Mouse (Mus musculus) gastrocnemius, postnatal 25 days (tissue): ENCODE data around the gene Gm16181. TPM values are rescaled to one million over a fixed set of nuclear protein-coding genes. Genes with fewer than 3 reads are reported as not detected.

Source experiments
- microRNA-seq, 2 experiments: library from miRNA; unstranded; fragments of <30 nt; microRNA quantifications; one replicate each; pipeline ENCODE4 v1.2.0; 2021; ENCODE audit warnings: borderline replicate concordance in 2 of 2
- total RNA-seq, 2 experiments: library from RNA; stranded (reverse); gene quantifications; 1 replicate in 1 of 2; 2 replicates in 1 of 2; pipeline ENCODE4 v1.2.3; 2021

The Gm16181 gene
- total RNA-seq, 2 experiments from 2014 or later = 0.70 TPM; not detected in 1

Small RNAs within 50 kb of the gene (microRNA-seq; reads per million reads assigned to microRNA genes)
- gene Mir6973a = 0 reads per million in 2 experiments
- gene Mir6974 = 0 reads per million in 2 experiments
- gene Mir6975 = 0 to 0.74 reads per million in 2 experiments
- 0 reads per million in 2 experiments for gene Mir8094

Other genes starting within 250 kb of the Gm16181 start
- gene Hspa1a, start 248.7 kb upstream of the Gm16181 start, total RNA-seq = 1 to 10 TPM; 5.9 to 8.1 TPM
- 10 to 100 TPM; 21.5 to 31.8 TPM for gene Hspa1l, start 248.1 kb upstream of the Gm16181 start, total RNA-seq
- 10 to 100 TPM; 15.0 to 15.4 TPM for gene Lsm2, start 239.0 kb upstream of the Gm16181 start, total RNA-seq
- 10 to 100 TPM; 29.4 to 31.2 TPM for gene Vars, start 219.8 kb upstream of the Gm16181 start, total RNA-seq
- 1 to 10 TPM; 9.0 to 9.6 TPM for gene Vwa7, start 204.3 kb upstream of the Gm16181 start, total RNA-seq
- under 1 TPM in 1 of 2 experiments, not detected in 1; 0.31 TPM for gene Sapcd1, start 192.8 kb upstream of the Gm16181 start, total RNA-seq
- under 1 TPM; 0.67 to 0.72 TPM for gene Msh5, start 174.1 kb upstream of the Gm16181 start, total RNA-seq
- gene Clic1, start 170.9 kb upstream of the Gm16181 start, total RNA-seq = 10 to 100 TPM; 12.4 to 18.6 TPM
- gene Ddah2, start 161.8 kb upstream of the Gm16181 start, total RNA-seq = 10 to 100 TPM; 11.1 to 13.3 TPM
- not detected for gene Ly6g6c, start 155.4 kb upstream of the Gm16181 start, total RNA-seq
- gene Mpig6b, start 154.7 kb upstream of the Gm16181 start, total RNA-seq = not detected
- not detected for gene Ly6g6e, start 143.9 kb upstream of the Gm16181 start, total RNA-seq
- under 1 TPM; 0.51 to 0.72 TPM for gene Ly6g6d, start 142.8 kb upstream of the Gm16181 start, total RNA-seq
- gene Ly6g6f, start 135.2 kb upstream of the Gm16181 start, total RNA-seq = not detected
- 10 to 100 TPM; 61.9 to 62.4 TPM for gene Abhd16a, start 131.6 kb upstream of the Gm16181 start, total RNA-seq
- gene Ly6g5c, start 112.6 kb upstream of the Gm16181 start, total RNA-seq = not detected
- gene Ly6g5b, start 105.4 kb upstream of the Gm16181 start, total RNA-seq = not detected
- gene Gpank1, start 99.4 kb upstream of the Gm16181 start, total RNA-seq = 1 to 10 TPM; 7.1 to 8.4 TPM
- 100 to 1,000 TPM; 149 to 158 TPM for gene Csnk2b, start 98.8 kb upstream of the Gm16181 start, total RNA-seq
- 10 to 100 TPM; 19.5 to 22.6 TPM for gene D17H6S53E, start 94.5 kb upstream of the Gm16181 start, total RNA-seq
- gene Apom, start 88.8 kb upstream of the Gm16181 start, total RNA-seq = not detected
- gene Bag6, start 85.7 kb upstream of the Gm16181 start, total RNA-seq = 100 to 1,000 TPM; 180 to 197 TPM
- 100 to 1,000 TPM in 1 of 2 experiments, 10 to 100 TPM in 1; 93.3 to 102 TPM for gene Prrc2a, start 55.9 kb upstream of the Gm16181 start, total RNA-seq
- gene Aif1, start 44.8 kb upstream of the Gm16181 start, total RNA-seq = 1 to 10 TPM in 1 of 2 experiments, under 1 TPM in 1; 0.97 to 1.4 TPM
- gene Lst1, start 32.4 kb upstream of the Gm16181 start, total RNA-seq = under 1 TPM in 1 of 2 experiments, not detected in 1; 0.78 TPM
- gene Ltb, start 26.4 kb upstream of the Gm16181 start, total RNA-seq = not detected
- under 1 TPM in 1 of 2 experiments, not detected in 1; 0.18 TPM for gene Tnf, start 18.8 kb upstream of the Gm16181 start, total RNA-seq
- gene Lta, start 15.5 kb upstream of the Gm16181 start, total RNA-seq = under 1 TPM in 1 of 2 experiments, not detected in 1; 0.32 TPM
- gene Atp6v1g2, start 12.8 kb downstream of the Gm16181 start, total RNA-seq = 1 to 10 TPM; 1.9 to 2.3 TPM
- gene Nfkbil1, start 15.0 kb downstream of the Gm16181 start, total RNA-seq = 1 to 10 TPM; 5.6 to 6.8 TPM
- gene Ddx39b, start 20.9 kb downstream of the Gm16181 start, total RNA-seq = 10 to 100 TPM; 71.5 to 79.1 TPM
- 10 to 100 TPM; 30.2 to 57.3 TPM for gene H2-D1, start 41.9 kb downstream of the Gm16181 start, total RNA-seq
- gene H2-Q1, start 99.6 kb downstream of the Gm16181 start, total RNA-seq = under 1 TPM; 0.20 to 0.86 TPM
- gene H2-Q2, start 121.4 kb downstream of the Gm16181 start, total RNA-seq = under 1 TPM; 0.36 to 0.78 TPM
- gene H2-Q4, start 158.8 kb downstream of the Gm16181 start, total RNA-seq = 1 to 10 TPM; 2.2 to 3.9 TPM
- not detected for gene H2-Q6, start 204.0 kb downstream of the Gm16181 start, total RNA-seq
- under 1 TPM; 0.38 to 0.70 TPM for gene H2-Q7, start 218.3 kb downstream of the Gm16181 start, total RNA-seq
- 1 to 10 TPM in 1 of 2 experiments, under 1 TPM in 1; 0.15 to 1.3 TPM for gene H2-Q10, start 249.3 kb downstream of the Gm16181 start, total RNA-seq